Mouse (Mus musculus) cerebellum, adult 11 months (tissue): ENCODE results near the gene Bmpr1a.
"Not testable (repeated sequence)": the region's sequence is repeated elsewhere in the genome, so short reads cannot be mapped to it uniquely, and the experiment has no call there.

Source experiments
- DNase-seq: peaks from one replicate; pipeline ENCODE4 v3.0.0; 2022

Gene Bmpr1a

DNA sequence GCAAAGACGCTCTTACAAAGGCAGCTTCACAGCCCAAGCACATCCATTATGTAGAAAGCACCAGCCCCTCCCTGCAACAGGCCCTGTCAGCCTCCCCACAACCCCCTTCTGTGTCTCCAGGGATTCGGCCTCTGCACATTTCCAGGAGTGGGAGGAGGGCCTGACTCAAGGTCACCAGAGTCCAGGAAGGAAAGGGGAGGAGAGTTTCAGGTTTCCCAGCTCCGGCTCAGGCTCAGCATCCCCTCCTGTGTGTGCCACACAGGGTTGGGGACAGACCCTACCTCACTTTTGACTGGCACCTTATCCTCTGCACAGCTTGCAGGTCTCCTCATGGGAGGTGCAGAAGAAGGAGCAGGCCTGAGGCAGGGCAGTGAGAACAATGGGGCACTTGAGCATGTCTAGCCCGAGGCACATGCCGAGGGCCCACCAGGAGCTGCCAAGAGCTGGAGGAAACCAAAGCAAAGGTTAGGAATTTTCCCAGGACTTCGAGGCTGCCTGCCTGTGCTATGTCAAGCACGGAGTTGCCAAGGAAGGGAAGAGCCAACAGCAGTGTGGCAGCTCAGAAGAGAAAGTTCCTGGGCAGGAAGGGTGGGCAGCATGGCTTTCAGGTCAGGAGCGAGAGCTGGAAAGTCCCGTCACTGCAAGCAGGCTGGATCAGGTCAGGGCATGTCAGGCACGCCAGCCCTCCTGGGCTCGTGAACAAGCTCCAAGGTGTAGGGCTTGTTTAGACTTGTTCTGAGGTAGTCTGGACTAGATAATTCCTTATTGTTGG, 124.4 kb downstream of the Bmpr1a start:
- DNase-seq, result no peak

GRCm38 (mm10) chr14:34377121-34377520, 126.0 kb downstream of the Bmpr1a start:
- DNase-seq, result no peak

- no peak for DNase-seq
Measured at GRCm38 (mm10) chr14:34375941-34376340, 127.2 kb downstream of the Bmpr1a start.

DNA sequence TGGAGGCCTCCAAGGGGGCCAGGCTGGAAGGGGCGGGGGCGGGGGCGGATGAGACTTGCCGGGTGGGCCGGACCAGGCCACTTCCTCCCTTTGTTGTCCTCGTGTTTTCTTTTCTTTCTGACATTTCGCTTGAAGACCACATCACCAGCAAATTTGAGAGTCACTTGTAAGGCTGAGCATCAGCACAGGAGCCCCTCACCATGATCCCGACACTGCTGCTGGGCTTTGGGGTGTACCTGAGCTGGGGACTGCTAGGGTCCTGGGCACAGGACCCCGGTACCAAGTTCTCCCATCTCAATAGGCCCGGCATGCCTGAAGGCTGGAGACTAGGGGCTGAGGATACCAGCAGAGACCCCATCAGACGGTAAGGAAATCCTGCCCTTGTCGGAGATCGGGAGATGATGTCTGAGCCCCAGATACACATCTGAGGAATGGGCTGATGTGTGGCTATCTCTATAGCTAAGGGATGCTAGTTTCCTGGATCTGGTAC, 127.7 kb downstream of the Bmpr1a start, which contains the start of gene Mmrn2:
Mmrn2 (plus strand) TSS at position 51 of the 490 bp plus-strand sequence.
- DNase-seq, result no peak

DNA sequence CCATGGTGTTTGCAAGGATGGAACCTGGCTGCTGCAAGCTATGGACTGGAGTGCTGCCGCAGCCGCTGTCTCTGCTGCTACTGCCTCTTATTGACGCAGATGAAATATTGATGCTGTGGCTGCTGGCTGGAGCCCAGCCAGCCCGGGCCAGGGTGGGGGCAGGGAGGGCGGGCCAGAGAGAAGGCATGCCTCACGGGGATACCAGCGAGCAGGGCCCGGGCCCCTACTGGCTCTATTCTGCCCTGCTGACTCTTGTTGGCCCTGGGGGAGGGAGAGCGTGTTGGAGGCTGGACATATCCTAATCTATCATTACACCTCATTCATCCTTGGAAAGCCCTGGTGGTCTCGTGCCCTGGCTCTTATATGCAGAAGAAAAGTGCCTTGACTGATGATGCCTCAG, 128.6 kb downstream of the Bmpr1a start, which contains the start of gene Sncg:
Sncg (minus strand) TSS at position 213 of the 400 bp plus-strand sequence.
- no peak for DNase-seq

DNA sequence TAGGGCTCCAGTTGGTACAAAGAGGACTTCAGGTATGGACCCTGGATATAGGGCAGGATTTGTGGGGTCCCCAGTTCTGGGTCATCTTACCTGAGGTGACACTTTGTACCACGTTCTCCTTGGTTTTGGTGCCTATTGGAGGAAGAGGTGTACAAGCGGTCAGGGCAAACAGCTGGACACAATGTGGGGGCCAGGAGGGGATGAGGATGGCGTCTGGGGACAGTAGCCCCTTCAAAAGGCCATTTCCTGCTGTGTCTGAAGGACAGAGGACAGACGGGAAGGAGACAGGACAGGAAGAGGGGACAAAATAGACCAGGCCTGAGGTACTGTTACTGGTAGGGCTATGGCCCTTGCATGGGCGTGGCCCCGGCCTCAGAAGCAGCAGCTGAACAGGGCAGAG, 129.6 kb downstream of the Bmpr1a start:
- no peak for DNase-seq

DNA sequence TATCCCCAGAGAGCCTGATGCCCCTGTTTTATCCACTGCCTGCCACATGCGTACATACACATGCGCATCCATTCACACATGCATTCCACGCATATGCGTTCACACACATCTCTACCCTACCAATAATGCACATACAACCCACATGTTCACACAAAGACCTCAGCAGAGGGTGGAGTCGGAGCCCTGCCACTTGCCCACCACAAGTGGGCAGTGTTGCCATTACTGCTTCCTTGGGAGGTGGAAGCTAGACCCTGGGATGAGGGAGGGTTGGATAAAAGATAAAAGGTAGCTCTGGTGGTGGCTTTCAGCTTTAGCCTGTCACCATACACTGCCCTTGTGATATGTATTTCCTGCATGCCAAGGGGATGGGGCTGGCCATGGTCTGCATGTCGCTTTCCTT, 130.5 kb downstream of the Bmpr1a start:
- peak; percentile 19 for DNase-seq

- DNase-seq, result no peak
Measured at GRCm38 (mm10) chr14:34371763-34372162, 131.4 kb downstream of the Bmpr1a start.

DNA sequence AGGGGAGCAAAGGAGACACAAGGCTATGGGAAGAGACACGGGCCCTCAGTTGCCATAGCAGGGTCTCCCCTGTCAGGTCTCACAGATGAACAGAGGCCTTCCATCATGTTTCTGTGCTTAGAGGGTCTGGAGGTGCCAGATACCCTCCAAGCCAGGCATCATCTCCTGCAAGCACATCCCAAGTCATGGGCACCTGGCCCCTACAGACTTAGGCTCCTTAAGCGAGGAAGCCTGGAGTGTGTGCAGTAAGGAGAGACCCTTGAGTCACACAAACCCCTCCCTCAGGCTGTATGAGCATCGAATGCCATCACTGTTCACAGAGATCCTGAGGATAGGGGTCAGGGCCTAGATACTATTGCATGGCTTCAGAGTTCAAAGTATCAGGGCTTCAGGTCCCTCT, 132.2 kb downstream of the Bmpr1a start:
- DNase-seq, result no peak

DNA sequence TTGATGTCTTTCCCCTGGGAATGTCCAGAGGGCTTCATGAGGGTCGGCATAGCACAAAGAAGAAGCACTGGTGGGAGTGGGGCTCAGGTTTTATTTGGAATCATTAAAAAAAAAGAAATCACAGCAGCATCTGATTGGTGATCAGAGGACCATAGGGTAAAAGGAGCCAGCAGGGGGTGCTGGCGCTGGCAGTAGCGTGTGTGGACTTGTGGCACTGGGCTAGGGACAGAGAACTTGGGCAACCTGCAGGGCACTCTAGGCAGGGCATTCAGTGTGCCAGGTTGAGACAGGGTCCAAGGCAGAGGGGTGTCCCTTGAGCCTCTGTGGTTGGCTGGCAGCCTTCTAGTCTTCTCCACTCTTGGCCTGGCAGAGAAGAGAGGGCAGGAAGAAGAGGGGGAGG, 132.9 kb downstream of the Bmpr1a start:
- no peak for DNase-seq

DNA sequence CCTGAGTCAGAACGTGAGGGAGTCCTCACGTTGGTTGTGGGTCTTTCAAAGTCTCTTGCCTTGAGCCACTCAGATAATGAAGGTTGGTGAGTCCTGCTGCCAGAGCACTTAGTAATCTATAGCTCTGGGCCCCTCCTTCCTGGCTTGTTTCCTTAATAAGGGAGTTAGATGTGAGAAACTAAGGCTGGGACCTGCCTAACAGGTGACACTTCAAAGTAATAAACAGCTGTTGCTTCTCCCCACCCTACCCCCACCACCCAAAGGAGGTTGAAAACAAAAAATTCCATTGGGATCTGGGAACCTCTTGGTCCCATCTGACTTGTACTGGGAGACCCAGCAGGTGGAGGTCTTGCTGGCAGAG, 138.0 kb downstream of the Bmpr1a start:
- no peak for DNase-seq

DNA sequence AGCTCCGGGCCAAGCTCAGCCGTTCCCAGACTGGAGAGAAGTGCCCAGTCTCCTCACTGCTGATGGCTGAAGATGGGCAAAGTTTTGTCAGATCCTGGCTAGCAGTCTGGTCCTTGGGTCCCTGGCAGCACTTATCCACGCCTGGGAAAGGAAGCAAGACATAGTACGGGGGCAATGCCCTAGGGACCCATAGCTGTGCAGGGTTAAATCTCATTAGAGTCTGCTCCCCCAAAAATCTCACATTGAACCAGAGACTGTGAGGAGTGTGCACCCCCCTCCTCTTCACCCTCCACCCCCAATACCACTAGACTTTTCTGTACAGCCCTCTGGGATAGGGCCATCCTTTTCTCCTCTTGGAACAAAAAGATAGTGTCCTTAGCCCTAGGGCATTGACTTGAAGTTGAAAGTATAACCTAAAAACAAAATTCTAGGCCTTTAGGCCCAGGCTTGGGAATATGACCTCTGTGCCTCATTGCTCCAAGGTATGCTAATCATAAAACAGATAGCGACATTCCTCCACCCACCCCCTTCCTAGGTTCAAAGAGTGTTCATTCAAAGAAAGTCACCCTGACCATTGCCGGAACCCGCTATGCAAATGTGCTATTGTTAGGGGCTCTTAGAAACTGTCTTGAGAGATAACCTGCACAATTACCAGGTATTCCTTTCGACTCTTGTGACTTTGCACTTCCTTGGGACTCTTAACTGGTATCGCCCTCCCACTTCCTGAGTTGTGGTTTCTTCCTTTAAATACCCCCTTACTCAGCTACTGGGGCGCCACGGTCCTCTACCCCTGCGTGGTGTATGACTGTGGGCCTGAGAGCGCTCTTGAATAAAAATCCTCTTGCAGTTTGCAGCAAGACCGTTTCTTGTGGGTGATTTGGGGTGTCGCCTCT, 138.6 kb downstream of the Bmpr1a start:
- not testable (repeated sequence) for DNase-seq

GRCm38 (mm10) chr14:34363490-34364253, 139.5 kb downstream of the Bmpr1a start:
- DNase-seq, result peak; percentile 54

DNA sequence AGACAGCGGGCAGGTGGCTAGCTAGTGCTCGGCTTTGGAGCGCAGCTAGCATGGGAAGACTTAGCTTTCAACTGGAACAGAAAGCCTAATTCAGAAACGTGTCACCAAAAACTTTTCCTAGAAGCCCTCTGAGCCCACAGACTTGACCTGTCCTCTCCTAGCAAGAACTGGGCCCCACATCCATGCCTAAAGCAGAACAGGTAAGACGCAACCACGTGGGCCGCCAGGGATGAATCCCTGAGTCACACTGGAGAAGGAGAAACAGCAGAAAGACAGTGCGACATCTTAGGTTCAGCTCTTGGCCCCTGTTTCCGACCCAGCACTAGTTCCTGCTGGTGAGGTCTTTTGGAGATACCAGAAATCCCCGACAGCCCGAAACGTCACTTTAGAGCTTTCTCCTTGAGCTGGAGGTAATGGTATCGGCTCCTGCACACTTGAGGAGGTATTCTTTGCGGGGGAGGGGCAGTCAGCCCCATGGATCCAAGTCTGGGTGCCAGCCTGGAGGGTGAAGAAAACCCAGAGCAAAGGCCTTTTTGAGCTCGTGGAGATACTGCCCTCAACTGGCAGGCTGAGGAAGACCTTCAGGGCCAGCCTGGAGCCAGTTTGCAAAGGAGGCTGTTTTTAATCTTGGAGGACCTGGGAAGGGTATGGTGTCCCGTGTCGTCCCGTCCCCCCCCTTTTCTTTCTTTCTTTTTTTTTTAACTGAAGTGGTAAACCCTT, 140.3 kb downstream of the Bmpr1a start:
- peak; percentile 78 for DNase-seq

- no peak for DNase-seq
Measured at GRCm38 (mm10) chr14:34362135-34362534, 141.0 kb downstream of the Bmpr1a start.
